Mouse (Mus musculus) kidney, postnatal 0 days (tissue): Measurements from ENCODE around the gene Golm1. TPM values are rescaled to one million over a fixed set of nuclear protein-coding genes. Genes with fewer than 3 reads are reported as not detected.

Experiments
- ATAC-seq: fragments of 200-750 bp; cut with Nextera tagmentation; replicated peaks from 2 replicates; pipeline ENCODE4 v1.8.0; 2017; ENCODE audit warnings: low read depth, moderate number of reproducible peaks, moderate TSS enrichment, moderate library complexity; ENCODE audit not compliant: low FRiP score
- DNase-seq: peaks from one replicate; pipeline ENCODE4 v3.0.0-alpha.2; 2016; ENCODE audit warnings: low spot score
- H3K27ac ChIP-seq: fragments of 300-500 bp; sonication (generic); 2 replicates; pipeline ENCODE4 v1.5.1; 2014; ENCODE audit warnings: mild to moderate bottlenecking
- H3K27me3 ChIP-seq: fragments of 300-500 bp; sonication (generic); 2 replicates; pipeline ENCODE4 v1.6.1; 2014; ENCODE audit warnings: low read length, mixed read lengths; ENCODE audit not compliant: insufficient read depth
- H3K36me3 ChIP-seq: fragments of 300-500 bp; sonication (generic); 2 replicates; pipeline ENCODE4 v1.6.1; 2014; ENCODE audit warnings: low read length, mixed read lengths; ENCODE audit not compliant: insufficient read depth
- H3K4me1 ChIP-seq: fragments of 300-500 bp; sonication (generic); replicated peaks from 2 replicates; pipeline ENCODE4 v1.6.1; 2014; ENCODE audit warnings: antibody characterized with exemption, low read length, mixed read lengths; ENCODE audit not compliant: insufficient read depth
- H3K4me2 ChIP-seq: fragments of 300-500 bp; sonication (generic); 2 replicates; pipeline ENCODE4 v1.6.1; 2014; ENCODE audit warnings: mild to moderate bottlenecking, low read length, moderate library complexity, mixed read lengths
- H3K4me3 ChIP-seq: fragments of 300-500 bp; sonication (generic); replicated peaks from 2 replicates; pipeline ENCODE4 v1.5.1; 2014; ENCODE audit warnings: low read depth, low read length
- H3K9ac ChIP-seq: fragments of 300-500 bp; sonication (generic); 2 replicates; pipeline ENCODE4 v1.6.1; 2014; ENCODE audit warnings: low read depth, low read length
- H3K9me3 ChIP-seq: fragments of 300-500 bp; sonication (generic); replicated peaks from 2 replicates; pipeline ENCODE4 v1.6.1; 2016; ENCODE audit warnings: low read length, inconsistent platforms, mixed read lengths
- CTCF ChIP-seq: IDR thresholded peaks from 2 replicates; pipeline ENCODE4 v1.5.1; 2016; ENCODE audit warnings: antibody characterized with exemption, low read depth, mild to moderate bottlenecking, moderate library complexity
- WGBS: fragments of 180-500 bp; shearing (Covaris S2); extraction: QIAGEN DNeasy Blood & Tissue Kit; methylation state at CpG from one replicate; pipeline ENCODE4 v1.1.7; 2014; 5-methylcytosine and 5-hydroxymethylcytosine counted together
- polyA plus RNA-seq: library from polyadenylated mRNA; unstranded; fragments of >200 nt; fragmentation: Nextera tagmentation; extraction: Ambion mirVana; gene quantifications from 2 replicates; pipeline ENCODE4 v1.2.1, GENCODE M21; 2015

The Golm1 gene
- polyA plus RNA-seq, 1 experiment from 2014 or later: 23.0 TPM

- no peaks in the 10 kb centered on the region for H3K36me3 ChIP-seq
- DNase-seq: no peak
- no peak for ATAC-seq
- no peak for TF ChIP-seq CTCF
- WGBS: 77% methylated on average over 6 of the region's 6 CpGs
- H3K4me3 ChIP-seq: no peak overlapping the region
- H3K27ac ChIP-seq: no peak overlapping the region
- H3K4me1 ChIP-seq: no peaks in the 10 kb centered on the region
- no peaks in the 10 kb centered on the region for H3K27me3 ChIP-seq
- no peak overlapping the region for H3K9ac ChIP-seq
- H3K4me2 ChIP-seq: no peak overlapping the region
- H3K9me3 ChIP-seq: no peaks in the 10 kb centered on the region
These were observed 3.4 kb downstream of the Golm1 start for GRCm38 (mm10) chr13:59672248-59672647.

GRCm38 (mm10) chr13:59671521-59671920 lies 4.1 kb downstream of the Golm1 start:
- Histone ChIP-seq H3K4me3 (no peak overlapping the region), H3K27me3 (no peaks in the 10 kb centered on the region), H3K9me3 (no peaks in the 10 kb centered on the region), H3K27ac (no peak overlapping the region), H3K9ac (no peak overlapping the region), H3K36me3 (0 out of 2 replicates have a peak, but pooled peaks cover 2% of the 10 kb centered on the region), H3K4me1 (no peaks in the 10 kb centered on the region), H3K4me2 (no peak overlapping the region)
- DNase-seq (no peak), ATAC-seq (no peak)
- TF ChIP-seq CTCF: no peak
- WGBS: 73% methylated on average over 2 of the region's 2 CpGs

- H3K4me3 ChIP-seq: no peak overlapping the region
- H3K9ac ChIP-seq: no peak overlapping the region
- no peak overlapping the region for H3K27ac ChIP-seq
- H3K9me3 ChIP-seq: no peaks in the 10 kb centered on the region
- no peaks in the 10 kb centered on the region for H3K4me1 ChIP-seq
- H3K4me2 ChIP-seq: no peak overlapping the region
- no peak for TF ChIP-seq CTCF
- DNase-seq: no peak
- 0 out of 2 replicates have a peak, but pooled peaks cover 2% of the 10 kb centered on the region for H3K36me3 ChIP-seq
- H3K27me3 ChIP-seq: no peaks in the 10 kb centered on the region
- 86% methylated on average over 10 of the region's 10 CpGs for WGBS
- no peak for ATAC-seq
These were observed 5.7 kb downstream of the Golm1 start for GRCm38 (mm10) chr13:59669946-59670345.

DNA sequence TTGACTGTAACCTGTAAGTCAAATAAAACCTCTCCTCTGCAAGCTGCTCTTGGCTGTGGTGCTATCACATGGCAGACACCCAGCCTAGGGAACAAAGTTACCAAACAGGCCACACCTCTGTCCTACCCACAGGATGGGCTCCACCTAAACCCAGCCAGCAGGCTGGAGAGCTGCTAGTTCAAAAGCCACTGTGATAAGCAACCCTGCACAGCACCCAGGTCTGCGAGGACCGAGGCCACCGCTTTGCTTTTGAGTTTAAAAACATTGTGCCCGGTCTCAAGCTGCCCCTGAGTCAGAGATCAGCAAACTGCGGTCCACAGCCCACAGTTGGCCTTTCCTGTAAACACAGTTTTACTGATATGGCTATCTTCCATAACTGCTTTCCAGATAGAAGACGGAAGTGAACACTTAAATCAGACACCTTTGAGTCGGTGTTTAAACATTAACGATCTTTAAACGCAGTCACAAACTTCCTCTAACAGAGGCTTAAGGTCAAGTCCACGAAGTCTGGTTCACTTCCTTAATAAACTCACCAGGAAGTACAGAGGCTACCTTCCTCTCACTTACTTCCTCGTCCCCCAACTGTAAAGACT lies 7.0 kb downstream of the Golm1 start:
- Histone ChIP-seq H3K36me3 (0 out of 2 replicates have a peak, but pooled peaks cover 7% of the 10 kb centered on the region), H3K4me2 (no peak overlapping the region), H3K4me3 (no peak overlapping the region), H3K27ac (no peak overlapping the region), H3K9ac (no peak overlapping the region), H3K9me3 (no peaks in the 10 kb centered on the region), H3K27me3 (no peaks in the 10 kb centered on the region), H3K4me1 (no peaks in the 10 kb centered on the region)
- 34% methylated on average over 11 of the region's 11 CpGs for WGBS
- ATAC-seq: no peak
- DNase-seq: no peak
- no peak for TF ChIP-seq CTCF

GRCm38 (mm10) chr13:59667763-59668162 lies 7.8 kb downstream of the Golm1 start:
- no peak for DNase-seq
- Histone ChIP-seq H3K4me2 (no peak overlapping the region), H3K36me3 (0 out of 2 replicates have a peak, but pooled peaks cover 7% of the 10 kb centered on the region), H3K27ac (no peak overlapping the region), H3K4me3 (no peak overlapping the region), H3K27me3 (no peaks in the 10 kb centered on the region), H3K4me1 (no peaks in the 10 kb centered on the region), H3K9me3 (no peaks in the 10 kb centered on the region), H3K9ac (no peak overlapping the region)
- 93% methylated on average over 5 of the region's 5 CpGs for WGBS
- TF ChIP-seq CTCF: no peak
- ATAC-seq: no peak

DNA sequence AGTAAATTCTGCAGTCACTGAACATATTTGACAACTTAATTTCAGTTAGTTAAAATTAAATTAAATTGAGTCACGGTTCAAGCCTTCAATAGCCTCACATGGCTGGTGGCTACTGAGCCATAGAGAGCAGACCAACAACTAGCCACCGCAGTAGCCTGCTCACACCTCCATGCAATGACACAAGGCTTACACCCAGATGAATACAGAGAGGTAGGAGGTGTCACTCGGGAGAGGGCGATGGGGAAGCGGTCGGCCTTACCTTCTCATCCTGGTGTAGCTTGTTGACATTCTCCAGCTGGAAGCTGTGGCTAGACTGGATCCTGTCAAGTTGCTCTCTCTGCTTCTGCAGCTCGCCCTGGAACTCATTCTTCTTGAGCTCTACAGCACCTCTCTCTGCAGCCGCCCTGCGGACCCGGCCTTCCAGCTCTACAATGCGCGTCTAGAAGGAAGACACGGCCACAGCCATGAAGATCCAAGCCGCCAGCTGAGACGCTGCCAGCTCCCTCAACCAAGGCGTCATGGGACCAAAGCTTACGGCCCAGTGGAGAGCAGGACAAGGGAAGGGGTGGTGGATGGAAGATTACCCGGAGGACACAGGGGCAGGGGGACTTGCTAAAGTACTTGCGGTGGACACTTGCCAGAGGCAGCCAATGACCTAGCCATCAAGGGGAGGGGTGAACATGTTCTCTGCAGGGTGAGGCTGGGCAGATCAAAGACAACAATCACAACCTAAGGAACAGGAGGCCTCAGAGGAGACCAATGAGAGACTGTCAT lies 11.5 kb downstream of the Golm1 start:
- no peak for DNase-seq
- ATAC-seq: no peak

More for the DNA sequence above, 11.5 kb downstream of the Golm1 start:
- no peaks in the 10 kb centered on the region for H3K9me3 ChIP-seq
- H3K4me3 ChIP-seq: no peak overlapping the region
- 68% methylated on average over 19 of the region's 19 CpGs for WGBS
- H3K27me3 ChIP-seq: no peaks in the 10 kb centered on the region
- H3K27ac ChIP-seq: no peak overlapping the region
- no peak for TF ChIP-seq CTCF
- H3K4me2 ChIP-seq: no peak overlapping the region
- no peak overlapping the region for H3K9ac ChIP-seq
- 0 out of 2 replicates have a peak, but pooled peaks cover 7% of the 10 kb centered on the region for H3K36me3 ChIP-seq
- H3K4me1 ChIP-seq: no peaks in the 10 kb centered on the region
